Mouse (Mus musculus) limb, embryonic 14.5 days (tissue): ENCODE data around the gene Pde9a. TPM values are rescaled to one million over a fixed set of nuclear protein-coding genes. Genes with fewer than 3 reads are reported as not detected.

Experiments
- ATAC-seq: fragments of 200-750 bp; cut with Nextera tagmentation; 2 replicates; pipeline ENCODE4 v1.8.0; 2017; ENCODE audit warnings: low read depth, moderate number of reproducible peaks, moderate TSS enrichment; ENCODE audit not compliant: low FRiP score
- DNase-seq: peaks from one replicate; pipeline ENCODE4 v3.0.0-alpha.2; 2015; ENCODE audit warnings: low spot score
- H3K27ac ChIP-seq: fragments of 300-500 bp; sonication (generic); replicated peaks from 2 replicates; pipeline ENCODE4 v1.5.1; 2014; ENCODE audit warnings: low read depth, mild to moderate bottlenecking, low read length, moderate library complexity, mixed read lengths
- H3K27me3 ChIP-seq: fragments of 300-500 bp; sonication (generic); 2 replicates; pipeline ENCODE4 v1.6.1; 2014; ENCODE audit warnings: low read length, mixed read lengths; ENCODE audit not compliant: control insufficient read depth, insufficient read depth
- H3K36me3 ChIP-seq: fragments of 300-500 bp; sonication (generic); 2 replicates; pipeline ENCODE4 v1.6.1; 2014; ENCODE audit warnings: mild to moderate bottlenecking, low read length, moderate library complexity, mixed read lengths; ENCODE audit not compliant: control insufficient read depth, insufficient read depth
- H3K4me1 ChIP-seq: fragments of 300-500 bp; sonication (generic); 2 replicates; pipeline ENCODE4 v1.6.1; 2014; ENCODE audit warnings: antibody characterized with exemption, low read length, mixed read lengths; ENCODE audit not compliant: control insufficient read depth, insufficient read depth
- H3K4me2 ChIP-seq: fragments of 300-500 bp; sonication (generic); replicated peaks from 2 replicates; pipeline ENCODE4 v1.6.1; 2014; ENCODE audit warnings: low read depth, mild to moderate bottlenecking, low read length, moderate library complexity; ENCODE audit not compliant: severe bottlenecking
- H3K4me3 ChIP-seq: fragments of 300-500 bp; sonication (generic); replicated peaks from 2 replicates; pipeline ENCODE4 v1.5.1; 2014; ENCODE audit warnings: low read length
- H3K9ac ChIP-seq: fragments of 300-500 bp; sonication (generic); 2 replicates; pipeline ENCODE4 v1.6.1; 2014; ENCODE audit warnings: mild to moderate bottlenecking, low read depth, low read length, moderate library complexity; ENCODE audit not compliant: severe bottlenecking
- H3K9me3 ChIP-seq: fragments of 300-500 bp; sonication (generic); 2 replicates; pipeline ENCODE4 v1.6.1; 2016; ENCODE audit warnings: low read length; ENCODE audit not compliant: control insufficient read depth
- POLR2A ChIP-seq: fragments of 200-500 bp; IDR thresholded peaks from 2 replicates; pipeline ENCODE4 v1.8.0; 2012; ENCODE audit warnings: inconsistent platforms, mild to moderate bottlenecking, moderate library complexity, borderline replicate concordance; ENCODE audit not compliant: insufficient read depth, insufficient read length; ENCODE audit errors: extremely low read depth
- WGBS: fragments of 180-500 bp; shearing (Covaris S2); extraction: QIAGEN DNeasy Blood & Tissue Kit; methylation state at CpG from one replicate; pipeline ENCODE4 v1.1.7; 2014; 5-methylcytosine and 5-hydroxymethylcytosine counted together
- polyA plus RNA-seq, 2 experiments: library from polyadenylated mRNA; depleted of rRNA in 1 of 2; stranded (reverse) in 1 of 2; unstranded in 1 of 2; fragments of >200 nt; fragmentation: Nextera tagmentation in 1 of 2; extraction: Ambion mirVana in 1 of 2; gene quantifications; 2 replicates each; pipeline versions ENCODE4 v1.2.1 to v1.2.3; 2012 to 2014

Gene Pde9a
- polyA plus RNA-seq, 2 experiments: 27.2 to 47.3 TPM

- H3K4me2 ChIP-seq: no peak overlapping the region
- TF ChIP-seq POLR2A: no peak
- no peaks in the 10 kb centered on the region for H3K9me3 ChIP-seq
- peaks cover 53% of the 10 kb centered on the region for H3K36me3 ChIP-seq
- WGBS: 79% methylated on average over 17 of the region's 17 CpGs
- H3K27me3 ChIP-seq: no peaks in the 10 kb centered on the region
- no peak for DNase-seq
- no peak overlapping the region for H3K9ac ChIP-seq
- no peak overlapping the region for H3K27ac ChIP-seq
- ATAC-seq: no peak
- H3K4me3 ChIP-seq: no peak overlapping the region
- no peaks in the 10 kb centered on the region for H3K4me1 ChIP-seq
Observed at GRCm38 (mm10) chr17:31418804-31419597, 33.0 kb downstream of the Pde9a start.

- WGBS: 64% methylated on average over 2 of the region's 2 CpGs
- H3K27ac ChIP-seq: no peak overlapping the region
- no peak overlapping the region for H3K4me3 ChIP-seq
- no peaks in the 10 kb centered on the region for H3K27me3 ChIP-seq
- H3K4me2 ChIP-seq: no peak overlapping the region
- no peaks in the 10 kb centered on the region for H3K9me3 ChIP-seq
- H3K36me3 ChIP-seq: peaks cover 53% of the 10 kb centered on the region
- ATAC-seq (no peak), DNase-seq (no peak)
- no peak for TF ChIP-seq POLR2A
- no peak overlapping the region for H3K9ac ChIP-seq
- H3K4me1 ChIP-seq: no peaks in the 10 kb centered on the region
Observed at GRCm38 (mm10) chr17:31419598-31419950, 33.6 kb downstream of the Pde9a start.

GRCm38 (mm10) chr17:31419995-31420394 is 34.0 kb downstream of the Pde9a start:
- H3K4me2 ChIP-seq: no peak overlapping the region
- DNase-seq: no peak
- H3K4me1 ChIP-seq: no peaks in the 10 kb centered on the region
- H3K9ac ChIP-seq: no peak overlapping the region
- WGBS: 47% methylated on average over 2 of the region's 3 CpGs
- TF ChIP-seq POLR2A: no peak
- no peak overlapping the region for H3K4me3 ChIP-seq
- H3K27me3 ChIP-seq: no peaks in the 10 kb centered on the region
- H3K36me3 ChIP-seq: peaks cover 55% of the 10 kb centered on the region
- no peaks in the 10 kb centered on the region for H3K9me3 ChIP-seq
- H3K27ac ChIP-seq: no peak overlapping the region
- no peak for ATAC-seq

GRCm38 (mm10) chr17:31420658-31421057 is 34.6 kb downstream of the Pde9a start:
- Histone ChIP-seq H3K4me3 (no peak overlapping the region), H3K4me1 (no peaks in the 10 kb centered on the region), H3K9ac (no peak overlapping the region), H3K27me3 (no peaks in the 10 kb centered on the region), H3K27ac (no peak overlapping the region), H3K9me3 (no peaks in the 10 kb centered on the region), H3K4me2 (no peak overlapping the region), H3K36me3 (peaks cover 52% of the 10 kb centered on the region)
- 79% methylated on average over 16 of the region's 16 CpGs for WGBS
- ATAC-seq (no peak), DNase-seq (no peak)
- TF ChIP-seq POLR2A: no peak

GRCm38 (mm10) chr17:31422381-31422780 is 36.4 kb downstream of the Pde9a start:
- no peak overlapping the region for H3K9ac ChIP-seq
- peaks cover 35% of the 10 kb centered on the region for H3K36me3 ChIP-seq
- ATAC-seq (no peak), DNase-seq (no peak)
- H3K9me3 ChIP-seq: no peaks in the 10 kb centered on the region
- no peaks in the 10 kb centered on the region for H3K27me3 ChIP-seq
- H3K4me2 ChIP-seq: no peak overlapping the region
- H3K4me3 ChIP-seq: no peak overlapping the region
- no peak for TF ChIP-seq POLR2A
- no peak overlapping the region for H3K27ac ChIP-seq
- 88% methylated on average over 1 of the region's 1 CpGs for WGBS
- H3K4me1 ChIP-seq: no peaks in the 10 kb centered on the region
